Mouse (Mus musculus): Measurements from ENCODE around the gene Ahrr.

Ahrr gene

DNA sequence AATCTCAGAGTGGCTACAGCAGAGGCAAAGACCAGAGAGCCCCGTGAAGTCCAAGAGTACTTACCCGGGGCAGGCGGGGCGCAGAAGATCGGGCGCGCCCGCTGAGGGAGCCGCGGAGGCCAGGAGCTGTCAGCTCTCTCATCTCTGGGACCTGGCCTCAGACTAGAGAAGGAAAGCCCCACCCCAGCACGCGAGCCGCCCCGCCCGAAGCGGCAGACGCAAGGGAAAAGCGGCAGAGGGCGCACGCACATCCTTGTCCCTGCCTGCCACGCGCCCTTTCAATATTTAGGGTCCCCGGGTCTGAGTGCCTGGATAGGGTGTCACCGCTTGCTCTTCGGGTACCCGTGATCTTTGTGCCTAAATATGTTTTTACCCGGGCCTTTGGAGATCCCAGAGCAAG is at the start of gene Ahrr:
TSS of gene Ahrr (minus strand) at position 165 of the 400 bp plus-strand sequence.
- DNase-seq, result no peak

DNA sequence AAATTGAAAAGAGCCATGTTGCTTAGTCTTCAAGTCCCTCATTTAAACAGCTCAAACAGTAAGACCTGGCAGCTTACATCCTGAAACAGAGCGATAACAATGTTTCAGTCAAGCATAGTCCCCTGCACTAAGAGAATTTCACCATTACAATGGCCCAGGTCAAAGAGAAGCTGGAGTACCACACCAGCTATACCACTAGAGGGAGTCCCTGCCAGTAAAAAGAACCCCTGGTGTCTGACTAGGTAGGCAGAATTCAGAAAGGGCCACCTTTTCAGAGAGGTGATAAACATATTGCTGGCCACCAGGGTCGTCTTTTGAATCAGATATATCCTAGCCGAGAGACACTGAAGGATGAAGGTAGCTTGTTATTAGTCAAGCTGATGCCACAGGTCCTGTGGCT is 48.9 kb upstream of the Ahrr start:
- DNase-seq, result no peak

DNA sequence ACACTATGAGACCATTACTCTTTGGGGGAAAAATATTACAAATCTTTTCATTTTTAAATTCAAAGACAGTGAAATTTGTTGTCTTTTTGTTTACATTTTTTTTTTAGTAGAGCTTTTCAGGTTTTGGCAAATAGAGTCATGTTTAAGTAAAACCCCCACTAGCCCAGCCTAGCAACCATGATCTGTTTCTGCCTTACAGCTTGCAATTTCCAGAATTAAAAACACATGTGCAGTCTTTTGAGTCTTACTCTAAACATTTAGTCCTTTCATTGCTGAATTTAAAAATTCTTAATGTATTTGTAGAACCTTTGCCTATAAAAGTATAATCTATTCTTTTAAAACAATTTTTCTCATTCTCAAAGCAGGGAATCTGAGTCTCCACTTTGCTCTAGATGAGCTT is 37.2 kb upstream of the Ahrr start:
- DNase-seq, result no peak

DNA sequence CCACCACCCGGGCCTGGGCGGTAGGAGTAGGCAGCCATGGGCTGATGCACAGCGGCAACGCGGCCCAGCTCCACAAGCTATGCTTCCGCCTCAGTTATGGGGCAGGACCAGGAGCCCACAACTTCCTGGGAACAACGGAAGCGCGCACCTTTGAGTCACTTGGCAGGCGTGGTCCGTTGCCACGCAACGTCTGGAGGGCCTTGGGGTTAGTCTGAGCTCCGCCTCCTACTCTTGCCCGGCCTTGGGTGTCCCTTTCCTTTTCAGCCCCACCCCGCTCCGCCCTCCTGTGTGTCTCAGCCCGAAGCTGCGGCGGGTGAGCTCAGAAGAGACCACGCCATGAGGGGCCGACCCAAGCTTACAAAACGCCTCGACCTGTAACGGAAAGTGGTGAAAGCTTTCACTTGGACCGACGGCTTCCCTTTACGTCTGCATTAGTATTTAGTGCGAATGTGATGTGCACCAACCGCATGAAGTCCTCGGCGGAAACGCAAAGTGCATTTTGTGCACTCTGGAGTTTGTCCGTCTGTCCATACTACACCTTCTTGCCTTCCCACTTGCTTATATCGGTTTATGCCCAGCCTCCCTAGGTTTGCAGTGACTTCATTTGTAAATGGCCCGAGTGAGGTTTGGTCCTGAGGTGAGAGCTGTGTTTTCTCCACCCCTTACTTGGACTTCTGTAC is 25.2 kb upstream of the Ahrr start, which contains the start of gene Pdcd6:
TSS of gene Pdcd6 (minus strand) at position 411 of the 680 bp plus-strand sequence.
- peak; percentile 94 for DNase-seq

DNA sequence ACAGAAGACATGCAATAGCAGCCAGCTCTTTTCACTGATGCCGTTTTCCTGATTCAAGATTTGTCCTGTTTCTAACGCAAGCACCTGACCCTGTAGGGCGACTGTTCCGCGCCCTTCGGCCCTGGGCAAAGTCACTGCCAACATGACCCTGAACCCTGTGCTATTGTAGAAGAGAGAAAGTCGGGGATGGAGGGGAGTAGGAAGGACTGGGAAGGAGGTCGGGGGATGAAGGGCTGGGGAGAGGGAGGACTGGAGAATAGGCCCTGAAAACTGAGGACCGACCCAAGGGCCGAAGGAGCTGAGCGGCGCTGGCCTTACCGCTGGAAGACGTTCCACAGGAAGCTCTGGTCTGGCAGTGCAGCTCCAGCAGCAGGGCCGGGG is 24.6 kb upstream of the Ahrr start:
- no peak for DNase-seq

DNA sequence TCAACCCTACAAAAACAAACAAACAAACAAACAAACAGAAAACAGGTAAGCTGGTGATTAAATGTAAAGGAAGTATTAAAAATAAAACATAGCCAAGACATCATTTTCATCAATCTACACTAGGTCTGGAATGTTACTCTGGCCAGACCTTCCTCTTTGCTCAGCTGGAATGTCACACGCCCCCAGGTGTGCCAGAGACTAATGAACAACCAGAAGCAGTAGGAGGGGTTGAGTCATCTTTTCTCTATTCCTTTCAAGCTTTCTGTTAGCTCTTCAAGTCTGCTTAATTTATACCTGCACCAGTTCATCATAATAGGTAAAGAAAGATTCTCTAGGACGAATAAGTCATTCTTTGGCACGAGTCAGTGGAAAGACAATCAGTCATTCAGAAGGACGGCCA is 24.3 kb upstream of the Ahrr start:
- DNase-seq, result no peak

DNA sequence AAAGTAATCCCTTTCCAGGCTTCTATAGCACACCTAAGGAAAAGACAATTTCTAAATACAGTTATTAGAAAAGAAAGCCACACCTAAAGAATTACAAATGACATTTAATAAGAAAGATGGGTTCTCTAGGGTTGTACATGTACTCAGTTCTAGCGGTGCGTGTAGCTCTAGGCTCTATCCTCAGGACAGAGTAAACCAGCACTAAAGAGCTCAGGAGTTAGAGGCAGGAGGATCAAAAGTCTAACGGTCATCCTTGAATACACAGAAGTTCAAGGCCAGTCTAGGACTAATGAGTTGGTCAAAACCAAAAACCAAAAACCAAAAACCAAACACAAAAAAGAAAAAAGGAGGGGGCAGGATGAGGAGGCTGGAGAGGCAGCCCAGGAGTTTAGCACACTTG is 22.5 kb upstream of the Ahrr start:
- DNase-seq, result no peak

DNA sequence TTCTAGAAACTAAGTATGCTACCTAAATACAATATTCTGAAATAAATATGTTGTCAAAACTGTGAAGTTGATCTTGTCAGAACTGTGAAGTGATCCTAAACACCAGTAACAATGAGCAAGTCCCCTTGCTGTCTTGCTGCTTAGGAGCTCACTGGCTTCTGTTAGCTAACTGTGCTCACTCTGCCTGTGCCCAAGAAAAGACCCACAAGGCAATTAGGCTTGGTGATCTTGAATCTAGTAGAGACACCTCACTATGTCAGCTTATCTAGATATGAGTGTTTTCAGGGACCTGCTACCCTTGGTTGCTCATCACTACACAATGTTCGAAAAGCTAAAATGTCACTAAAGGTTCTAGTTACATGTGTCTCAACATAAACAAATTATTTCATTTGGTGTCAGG is 13.6 kb upstream of the Ahrr start:
- no peak for DNase-seq

DNA sequence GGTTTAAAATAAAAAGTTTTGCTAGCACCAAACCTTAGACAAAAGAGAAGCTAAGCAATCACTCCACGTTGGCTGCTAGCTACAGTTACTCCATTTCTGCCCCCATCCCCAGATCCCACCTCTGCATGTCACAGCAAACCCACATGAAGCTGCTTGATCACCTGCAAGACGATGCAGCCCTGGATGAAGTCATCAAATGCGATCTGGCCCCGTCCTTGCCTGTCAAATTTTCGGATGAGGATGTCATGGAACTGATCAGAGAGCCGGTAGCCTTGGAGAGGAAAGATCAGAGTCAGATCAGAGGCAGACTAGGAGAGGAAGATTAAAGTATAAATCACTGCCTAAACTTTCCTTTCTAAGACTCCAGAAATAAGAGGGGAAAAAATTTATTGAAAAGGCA is 13.2 kb upstream of the Ahrr start:
- no peak for DNase-seq

DNA sequence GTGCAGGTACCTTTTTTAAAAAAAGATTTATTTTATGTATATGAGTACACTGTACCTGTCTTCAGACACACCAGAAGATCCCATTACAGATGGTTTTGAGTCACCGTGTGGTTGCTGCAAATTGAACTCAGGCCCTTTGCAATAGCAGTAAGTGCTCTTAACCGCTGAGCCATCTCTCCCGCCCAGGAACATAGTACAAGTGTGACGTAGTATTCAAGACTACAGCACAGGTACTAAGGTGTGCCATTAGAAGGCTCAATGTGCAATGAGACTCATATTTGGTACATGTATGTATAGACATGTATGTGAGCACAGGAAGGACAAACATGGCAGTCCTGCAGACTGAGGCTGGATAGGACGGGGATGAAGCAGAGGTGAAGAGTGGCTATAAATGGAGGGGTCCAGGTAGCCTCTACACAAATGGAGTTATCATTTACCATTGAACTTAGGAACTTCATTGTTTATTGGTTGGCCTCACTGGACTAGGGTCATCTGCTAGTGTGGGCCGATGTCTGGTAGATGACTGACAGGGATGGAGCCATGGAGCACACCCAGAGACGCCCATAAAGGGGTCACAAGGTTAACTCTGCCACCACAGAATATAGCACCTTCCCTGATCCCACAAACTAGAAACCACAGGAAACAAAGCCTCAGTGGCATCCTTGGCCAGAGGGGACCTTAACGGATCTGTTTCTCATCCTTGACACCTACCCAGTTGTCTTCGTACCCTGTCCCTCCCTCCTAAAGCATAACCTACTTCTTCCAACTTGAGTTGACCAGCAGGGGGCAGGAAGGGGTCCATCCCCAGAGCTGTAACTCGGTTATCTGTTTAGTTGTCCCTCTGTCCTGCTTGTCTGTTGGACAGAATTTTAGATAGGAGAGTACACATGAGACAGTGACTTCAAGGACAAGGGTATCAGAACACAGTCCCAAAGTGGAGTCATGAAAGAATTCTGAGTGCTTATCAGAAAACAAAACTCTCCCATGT is 10.2 kb upstream of the Ahrr start:
- no peak for DNase-seq

DNA sequence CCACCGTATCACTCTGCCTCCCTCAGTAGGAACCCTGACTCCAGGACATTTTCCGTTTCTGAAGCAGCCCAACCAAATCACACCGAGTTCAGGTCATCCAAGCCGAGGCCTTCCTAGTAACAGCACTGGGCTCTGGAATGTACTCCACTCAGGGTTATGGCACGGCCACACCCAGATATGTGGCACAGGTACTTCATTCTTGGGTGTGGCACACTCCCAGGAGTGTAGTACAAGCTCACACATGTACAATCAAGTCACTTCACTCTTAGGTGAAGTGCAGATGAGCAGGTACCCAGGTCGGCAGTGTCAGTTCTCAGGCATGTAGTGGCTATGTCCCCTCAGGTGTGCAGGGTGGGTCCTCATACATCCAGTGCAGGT is 9.5 kb upstream of the Ahrr start:
- DNase-seq, result no peak

DNA sequence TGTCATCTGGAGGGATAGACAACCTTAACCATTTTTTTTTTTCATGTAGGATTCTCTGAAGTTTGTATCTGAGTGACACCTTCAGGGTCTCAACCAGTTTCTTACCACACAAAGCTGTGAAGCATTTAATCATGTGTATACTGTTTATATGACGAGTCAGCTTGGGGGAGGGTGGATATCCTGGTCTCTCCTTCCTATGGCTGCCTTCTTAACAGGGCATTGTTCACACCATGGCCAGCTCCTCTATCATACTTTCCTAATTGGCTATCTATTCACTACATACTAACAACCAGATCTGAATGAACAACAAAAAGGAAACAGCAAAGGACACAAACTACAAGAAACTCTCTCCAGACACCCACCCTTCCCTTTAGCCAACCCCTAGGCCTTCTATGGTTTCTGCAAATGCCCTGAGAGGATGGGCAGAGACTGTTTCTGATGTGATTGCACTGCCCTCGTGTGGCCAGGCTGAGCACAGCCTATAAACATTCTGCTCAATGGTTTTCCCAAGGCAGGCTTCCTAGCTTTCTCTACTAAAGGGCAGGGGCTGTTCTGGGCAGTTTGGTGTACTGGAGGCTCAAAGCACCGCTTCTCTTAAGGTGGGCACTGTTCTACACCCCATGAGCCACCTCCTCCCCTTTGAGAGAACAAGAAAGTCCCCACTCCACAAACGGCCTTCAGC is 8.9 kb upstream of the Ahrr start:
- DNase-seq, result peak; percentile 57

DNA sequence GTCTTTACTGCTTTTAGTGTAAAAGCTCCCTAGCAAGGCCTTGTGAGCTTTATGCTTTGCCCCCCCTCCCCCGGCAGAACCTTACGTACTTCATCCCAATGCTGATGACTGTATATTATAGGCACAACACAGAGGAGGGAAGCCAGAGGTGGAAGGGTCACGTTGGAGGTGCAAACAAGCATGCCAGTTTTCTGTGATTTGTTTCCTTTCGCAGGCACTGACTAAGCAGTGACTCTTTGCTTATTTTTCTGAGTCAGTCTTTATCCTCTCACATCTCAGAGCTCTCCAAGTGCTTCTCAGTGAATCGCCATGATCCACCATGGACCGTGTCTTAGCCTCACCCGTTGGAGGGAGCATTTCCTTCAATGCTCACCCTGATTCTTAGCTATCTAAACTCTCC is 4.2 kb upstream of the Ahrr start:
- DNase-seq, result no peak

DNA sequence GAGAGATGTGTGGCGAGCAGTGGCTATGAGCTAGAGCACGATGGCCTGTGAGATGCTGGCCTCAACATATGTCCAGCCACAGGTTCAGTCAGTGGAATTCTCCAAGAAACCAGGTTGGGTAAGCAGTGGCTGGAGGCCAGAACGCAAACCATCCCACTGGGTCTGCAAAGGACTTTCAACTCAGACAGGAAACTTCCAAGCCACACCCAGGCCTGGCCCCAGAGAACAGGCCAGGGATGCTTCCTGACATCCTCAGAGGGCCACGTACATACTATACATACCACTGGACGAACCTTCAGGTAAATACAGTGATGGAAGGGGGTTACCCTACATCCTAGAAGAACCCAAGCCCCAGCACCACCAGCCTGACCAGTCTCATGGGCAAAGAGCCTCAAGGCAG is 2.5 kb downstream of the Ahrr start:
- no peak for DNase-seq

DNA sequence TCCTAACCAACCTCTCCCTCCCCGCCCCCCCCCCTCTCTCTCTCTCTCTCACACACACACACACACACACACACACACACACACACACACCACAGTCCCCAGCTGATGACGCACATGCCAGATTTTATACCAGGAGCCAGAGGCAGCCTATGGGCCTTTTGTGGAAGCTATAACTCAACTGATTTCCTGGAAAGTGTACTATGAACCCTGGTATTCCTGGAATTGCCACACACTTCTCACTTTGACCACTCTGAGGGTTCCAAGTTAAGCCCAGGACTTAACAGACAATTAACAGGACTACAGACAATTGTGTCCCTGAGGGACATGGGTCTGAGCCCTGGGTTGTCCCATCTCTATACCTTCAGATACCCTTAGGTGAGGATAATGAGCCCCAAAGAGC is 9.8 kb downstream of the Ahrr start:
- DNase-seq, result no peak

DNA sequence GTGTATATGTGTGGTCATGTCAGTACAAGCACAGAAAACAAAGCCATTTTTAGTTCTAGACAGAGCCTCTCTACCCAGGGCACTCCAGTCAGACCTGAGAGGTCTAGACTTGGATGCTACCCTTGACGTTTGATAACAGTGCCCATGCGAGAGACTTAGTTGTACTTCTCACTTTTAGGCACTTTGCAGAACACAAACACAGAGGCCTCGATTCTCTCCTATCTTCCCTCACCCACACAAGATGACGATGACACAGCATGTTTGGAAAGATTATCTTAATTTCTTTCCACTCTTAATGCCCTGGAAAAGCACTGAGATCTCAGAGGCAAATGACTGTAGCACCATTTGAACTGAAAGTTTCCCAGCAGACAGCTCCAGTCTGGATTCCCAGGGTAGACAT is 16.4 kb downstream of the Ahrr start:
- DNase-seq, result no peak

DNA sequence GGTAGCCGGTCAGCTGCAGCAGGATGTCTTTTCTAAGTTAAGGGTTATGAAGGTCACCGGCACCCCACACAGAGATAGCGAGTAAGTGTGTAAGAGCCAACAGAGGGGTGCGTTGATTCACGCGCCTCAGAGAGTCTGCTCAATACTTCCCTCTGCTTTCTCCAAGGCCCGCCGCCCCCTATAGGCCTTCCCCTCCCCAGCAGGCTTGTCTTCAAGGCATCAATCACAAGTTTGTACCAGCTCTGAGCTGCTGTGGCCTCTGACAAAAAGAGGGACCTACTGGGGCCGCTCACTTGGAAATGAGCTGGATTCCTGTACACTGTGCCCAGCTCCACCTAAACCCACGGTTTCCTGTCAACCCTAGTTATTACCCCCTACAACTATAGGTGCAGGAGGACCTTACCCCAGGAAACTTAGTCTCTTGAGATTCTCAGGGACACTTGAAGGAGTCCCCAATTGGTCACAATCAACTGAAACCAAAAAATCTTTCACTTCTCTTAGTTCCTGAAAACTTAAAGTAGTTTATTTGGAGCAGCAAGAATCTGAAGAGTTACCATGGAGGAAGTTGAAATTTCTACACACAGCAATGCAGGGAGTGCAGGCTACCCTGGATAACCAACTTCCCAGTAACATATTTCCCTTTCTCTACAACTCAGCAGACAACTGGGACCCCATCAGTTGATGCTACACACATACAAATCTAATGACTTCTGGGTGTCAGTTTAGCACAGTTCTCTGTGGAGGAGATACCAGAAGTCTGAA is 31.7 kb downstream of the Ahrr start:
- DNase-seq, result peak; percentile 51

DNA sequence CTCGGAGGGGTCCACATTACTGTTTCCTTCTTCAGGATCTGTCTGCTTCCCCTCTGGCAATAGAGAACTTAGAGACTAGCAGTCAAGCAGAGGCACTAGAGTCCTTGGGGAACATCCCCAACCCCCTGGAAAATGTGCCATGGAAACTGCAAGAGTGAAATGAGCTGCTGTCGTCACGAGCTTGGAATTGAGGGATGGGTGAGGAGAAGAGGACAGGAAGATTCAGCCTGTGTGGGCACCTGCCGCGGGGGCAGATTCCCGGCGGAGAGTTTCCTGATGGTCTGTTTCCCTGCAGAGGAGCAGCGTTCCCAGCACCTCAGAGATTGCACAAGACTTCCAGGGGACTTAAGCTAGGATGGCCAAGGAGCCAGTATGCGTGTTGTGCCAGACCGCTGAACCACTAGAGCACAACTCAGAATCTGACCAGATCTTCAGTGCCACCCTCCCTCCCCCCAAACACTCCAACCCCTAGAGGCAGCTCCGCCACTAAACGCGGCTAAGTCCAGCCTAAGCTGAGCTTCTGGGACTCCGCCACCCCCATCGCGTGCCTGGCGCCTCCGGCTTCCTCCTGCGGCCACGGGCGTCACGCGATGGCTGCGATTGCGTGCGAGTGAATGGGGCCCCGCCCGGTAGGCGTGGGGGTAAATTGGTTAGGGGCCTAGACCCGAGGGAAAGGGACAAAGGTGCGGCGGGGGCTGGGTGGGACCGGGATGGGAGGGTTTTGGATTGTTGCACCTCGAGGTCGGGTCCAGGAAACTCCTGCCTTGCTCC is 32.5 kb downstream of the Ahrr start:
- peak; percentile 22 for DNase-seq

DNA sequence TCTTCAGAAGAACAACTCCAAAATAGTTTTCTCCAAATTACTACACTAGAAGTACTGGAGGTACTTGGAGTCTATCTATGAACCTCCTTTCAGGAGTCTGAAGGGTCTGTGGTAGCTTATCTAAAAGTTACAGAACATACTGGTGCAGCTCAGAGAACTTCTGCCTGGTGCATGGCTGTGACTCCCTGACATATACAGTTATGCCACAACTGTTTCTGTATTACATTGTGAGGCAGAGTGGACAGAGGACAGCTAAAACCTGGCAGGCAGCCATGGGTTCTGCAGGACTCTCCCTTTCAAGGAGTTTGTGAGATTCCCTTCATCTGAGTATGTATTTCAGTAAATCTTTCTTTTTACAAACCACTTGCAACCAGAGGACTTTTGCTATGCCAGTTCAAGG is 45.6 kb downstream of the Ahrr start:
- DNase-seq, result no peak

DNA sequence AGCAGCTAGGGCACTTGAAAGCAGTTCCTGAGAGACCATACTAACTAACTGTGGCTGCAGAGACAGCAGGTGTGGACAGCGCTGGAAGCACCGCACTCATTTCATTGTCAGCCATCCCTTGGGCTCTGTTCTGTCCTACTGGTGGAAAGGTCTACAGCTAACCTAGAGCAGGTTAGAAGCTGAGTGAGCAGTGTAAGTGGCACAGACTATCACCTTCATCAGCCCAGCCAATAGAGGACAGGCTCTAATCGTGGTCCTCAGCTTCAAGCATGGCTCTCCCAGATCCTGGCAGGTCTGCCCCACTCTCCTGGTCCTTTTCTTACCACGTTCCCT is 46.3 kb downstream of the Ahrr start:
- DNase-seq, result no peak

DNA sequence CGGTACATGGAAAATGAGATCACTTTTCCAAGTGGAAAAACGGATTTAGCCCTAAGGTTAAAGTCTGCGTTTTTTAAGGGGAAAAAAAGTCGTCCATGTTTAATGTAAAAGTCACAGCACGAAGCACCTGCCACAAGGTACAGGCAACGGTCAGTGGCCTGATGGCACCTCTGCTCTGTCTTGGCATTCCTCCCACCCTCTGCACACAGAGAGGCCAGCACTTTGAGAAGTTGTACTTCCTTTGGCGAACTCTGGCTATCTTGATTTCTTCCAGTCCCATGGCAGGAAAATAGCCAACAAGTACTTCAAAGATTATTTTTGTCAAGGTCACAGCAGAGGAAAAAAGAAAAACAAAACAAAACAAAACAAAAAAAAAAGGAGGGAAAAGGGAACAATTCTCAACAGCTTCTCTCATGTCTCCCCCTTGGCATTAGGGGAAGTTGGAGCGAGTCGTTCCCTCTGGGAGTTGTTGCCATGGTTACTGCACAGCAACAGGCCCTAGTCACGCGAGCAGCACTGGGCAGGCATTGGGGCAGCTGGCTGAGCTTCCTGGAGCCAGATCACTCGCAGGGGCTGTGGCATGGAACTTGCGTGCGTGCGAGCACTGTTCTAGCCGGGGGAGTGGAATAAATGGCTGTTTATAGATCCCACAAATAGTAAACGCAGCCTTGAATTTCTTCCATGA is 46.8 kb downstream of the Ahrr start:
- peak; percentile 78 for DNase-seq

DNA sequence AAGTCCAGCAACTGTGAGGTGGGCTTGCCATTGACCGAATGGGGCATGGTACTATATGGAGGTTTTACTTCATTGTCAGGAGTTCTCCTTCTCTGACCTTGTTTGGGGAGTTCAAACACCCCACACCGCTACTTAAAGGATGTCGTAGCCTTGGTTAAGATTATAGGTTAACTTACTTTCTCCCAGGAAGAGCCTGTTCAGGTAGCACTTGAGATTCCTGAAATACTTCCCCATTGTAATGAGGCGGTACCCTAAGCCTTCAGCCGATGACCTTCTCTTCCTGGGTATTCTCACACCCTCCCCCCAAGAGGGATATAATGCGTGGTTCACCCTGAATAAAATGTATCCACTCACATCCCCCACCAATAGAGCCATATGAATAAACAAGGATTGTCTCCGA is 54.6 kb downstream of the Ahrr start:
- DNase-seq, result no peak
